Comparison of ENCODE assay signal across 8 mouse cellular contexts in genomic region chr11:115780141-115781070, GRCm38 (mm10). TPM values are rescaled to one million over a fixed set of nuclear protein-coding genes. Genes with fewer than 3 reads are reported as not detected.
DNase-seq lines count a peak whose midpoint lies in the region; ATAC-seq lines count a peak whose summit lies in the region.

No protein-coding gene starts in this region.

- peak overlapping the region; percentile 92 for H3K27ac ChIP-seq in midbrain, embryonic 10.5 days (replicated peaks)
- H3K27ac ChIP-seq in stomach, embryonic 16.5 days (ENCODE audit: low read length) = peak overlapping the region; percentile 91

- 8% methylated on average over 20 of the region's 20 CpGs for WGBS in midbrain, embryonic 10.5 days
- 33% methylated on average over 20 of the region's 20 CpGs for WGBS in stomach, embryonic 16.5 days

- H3K4me2 ChIP-seq in stomach, embryonic 16.5 days (ENCODE audit: low read depth, low read length) = no peak overlapping the region

- H3K36me3 ChIP-seq in midbrain, embryonic 10.5 days = peaks cover 9% of the 10 kb centered on the region
- no peaks in the 10 kb centered on the region for H3K36me3 ChIP-seq in stomach, embryonic 16.5 days (ENCODE audit: control insufficient read depth, insufficient read depth, low read length)

- peak overlapping the region; percentile 39 for H3K9ac ChIP-seq in stomach, embryonic 16.5 days (ENCODE audit: low read length)

- H3K9me3 ChIP-seq in midbrain, embryonic 10.5 days (replicated peaks) = no peaks in the 10 kb centered on the region
- no peaks in the 10 kb centered on the region for H3K9me3 ChIP-seq in stomach, embryonic 16.5 days (replicated peaks; ENCODE audit: control insufficient read depth, low read length)

- ATAC-seq in stomach, embryonic 16.5 days (ENCODE audit: insufficient read depth, low FRiP score) = no peak

- H3K4me3 ChIP-seq in midbrain, embryonic 10.5 days = peak overlapping the region; percentile 48
- H3K4me3 ChIP-seq in stomach, embryonic 16.5 days (replicated peaks; ENCODE audit: low read length) = no peak overlapping the region

- peak; percentile 40 for DNase-seq in adrenal gland, adult 2 months
- no peak for DNase-seq in adrenal gland, postnatal 14 days
- DNase-seq in adipocyte (ENCODE audit: low spot score) = peak; percentile 23
- peak; percentile 68 to 70 for DNase-seq in frontal cortex, postnatal 36 days (ENCODE audit: low spot score in 2 of 2)
- DNase-seq in layer of hippocampus, adult 9-11 months = peak; percentile 54
- peak; percentile 75 for DNase-seq in midbrain, embryonic 10.5 days (ENCODE audit: low spot score)
- no peak for DNase-seq in gastrocnemius, postnatal 25 days

- peaks cover 92% of the 10 kb centered on the region for H3K4me1 ChIP-seq in midbrain, embryonic 10.5 days
- peaks cover 56% of the 10 kb centered on the region for H3K4me1 ChIP-seq in stomach, embryonic 16.5 days (ENCODE audit: control insufficient read depth, insufficient read depth, low read length)

- 0 out of 2 replicates have a peak, but pooled peaks cover 12% of the 10 kb centered on the region for H3K27me3 ChIP-seq in midbrain, embryonic 10.5 days (ENCODE audit: low read depth, poor library complexity, severe bottlenecking)
- no peaks in the 10 kb centered on the region for H3K27me3 ChIP-seq in stomach, embryonic 16.5 days (ENCODE audit: control insufficient read depth, insufficient read depth, low read length)

RNA-seq across cellular contexts. Expression of gene Tmem94, which starts 15.2 kb away (rescaled TPM):
- total RNA-seq in adrenal gland, adult 2 months (2021) = 10 to 100 TPM; 70.6 to 85.9 TPM
- 158 and 165 TPM in 2 replicates for polyA plus RNA-seq in adrenal gland, adult 2 months (2012; rRNA removed)
- 64.4 and 65.1 TPM in 2 replicates for total RNA-seq in adrenal gland, postnatal 14 days (2021)
- 39.6 and 45.2 TPM in 2 replicates for polyA plus RNA-seq in midbrain, embryonic 10.5 days (2016; fragmentation: Nextera tagmentation; extraction: Ambion mirVana)
- 21.4 and 23.1 TPM in 2 replicates for polyA plus RNA-seq in stomach, embryonic 16.5 days (2015; fragmentation: Nextera tagmentation; extraction: Ambion mirVana)
- total RNA-seq in gastrocnemius, postnatal 25 days (2021) = 10 to 100 TPM; 68.5 to 72.2 TPM

RNA-seq across cellular contexts. Expression of gene Caskin2, which starts 33.0 kb away (rescaled TPM):
- 10 to 100 TPM; 53.7 to 64.2 TPM for total RNA-seq in adrenal gland, adult 2 months (2021)
- polyA plus RNA-seq in adrenal gland, adult 2 months (2012; rRNA removed) = 110 and 114 TPM in 2 replicates
- 53.7 and 57.5 TPM in 2 replicates for total RNA-seq in adrenal gland, postnatal 14 days (2021)
- 17.5 and 18.6 TPM in 2 replicates for polyA plus RNA-seq in midbrain, embryonic 10.5 days (2016; fragmentation: Nextera tagmentation; extraction: Ambion mirVana)
- 14.9 and 16.8 TPM in 2 replicates for polyA plus RNA-seq in stomach, embryonic 16.5 days (2015; fragmentation: Nextera tagmentation; extraction: Ambion mirVana)
- 10 to 100 TPM; 13.7 to 13.9 TPM for total RNA-seq in gastrocnemius, postnatal 25 days (2021)

RNA-seq across cellular contexts. Expression of gene Tsen54, which starts 34.1 kb away (rescaled TPM):
- 10 to 100 TPM; 15.8 to 20.7 TPM for total RNA-seq in adrenal gland, adult 2 months (2021)
- polyA plus RNA-seq in adrenal gland, adult 2 months (2012; rRNA removed) = 43.9 and 61.6 TPM in 2 replicates
- total RNA-seq in adrenal gland, postnatal 14 days (2021) = 16.3 and 20.3 TPM in 2 replicates
- polyA plus RNA-seq in midbrain, embryonic 10.5 days (2016; fragmentation: Nextera tagmentation; extraction: Ambion mirVana) = 35.3 and 39.7 TPM in 2 replicates
- polyA plus RNA-seq in stomach, embryonic 16.5 days (2015; fragmentation: Nextera tagmentation; extraction: Ambion mirVana) = 26.4 and 28.1 TPM in 2 replicates
- 1 to 10 TPM; 3.2 to 7.5 TPM for total RNA-seq in gastrocnemius, postnatal 25 days (2021)

RNA-seq across cellular contexts. Expression of gene Llgl2, which starts 43.4 kb away (rescaled TPM):
- 10 to 100 TPM in 1 of 2 experiments, 1 to 10 TPM in 1; 7.6 to 13.1 TPM for total RNA-seq in adrenal gland, adult 2 months (2021)
- polyA plus RNA-seq in adrenal gland, adult 2 months (2012; rRNA removed) = 24.4 and 29.5 TPM in 2 replicates
- total RNA-seq in adrenal gland, postnatal 14 days (2021) = 11.4 and 11.8 TPM in 2 replicates
- polyA plus RNA-seq in midbrain, embryonic 10.5 days (2016; fragmentation: Nextera tagmentation; extraction: Ambion mirVana) = 5.5 and 5.9 TPM in 2 replicates
- 65.6 and 75.3 TPM in 2 replicates for polyA plus RNA-seq in stomach, embryonic 16.5 days (2015; fragmentation: Nextera tagmentation; extraction: Ambion mirVana)
- total RNA-seq in gastrocnemius, postnatal 25 days (2021) = 1 to 10 TPM; 7.8 to 9.0 TPM

Comparison
In these comparisons a context has a peak if more than half of its experiments do, and no peak if none do; other contexts are left out.
1. DNase-seq: peak in adrenal gland, adult 2 months (single experiment), adipocyte (single experiment), frontal cortex, postnatal 36 days (2 of 2), layer of hippocampus, adult 9-11 months (single experiment) and midbrain, embryonic 10.5 days (single experiment); none in adrenal gland, postnatal 14 days (single experiment) and gastrocnemius, postnatal 25 days (single experiment).